Mouse (Mus musculus): ENCODE results near the gene Slc6a15. TPM values are rescaled to one million over a fixed set of nuclear protein-coding genes. Genes with fewer than 3 reads are reported as not detected.

Slc6a15 gene
- 1 to 10 TPM; 2.6 to 6.1 TPM for total RNA-seq (2021)
- long read RNA-seq, experiment 1, partial matches to known transcripts = 0 of 2 reads
- long read RNA-seq, experiment 1, other reads (novel, unspliced or antisense) = 1 of 2 reads
- long read RNA-seq, experiment 2, partial matches to known transcripts = 0 of 4 reads
- long read RNA-seq, experiment 2, other reads (novel, unspliced or antisense) = 4 of 4 reads

- peak; percentile 42 for DNase-seq
Measured at GRCm38 (mm10) chr10:103367371-103368295, at the start of gene Slc6a15. Gene Slc6a15 (plus strand): TSS chr10:103367783.

- DNase-seq = peak; percentile 16
Measured at GRCm38 (mm10) chr10:103321941-103322340, 45.6 kb upstream of the Slc6a15 start.

- DNase-seq = no peak
Measured at GRCm38 (mm10) chr10:103323386-103323785, 44.2 kb upstream of the Slc6a15 start.

GRCm38 (mm10) chr10:103334306-103334705 is 33.3 kb upstream of the Slc6a15 start:
- no peak for DNase-seq

GRCm38 (mm10) chr10:103339928-103340327 is 27.7 kb upstream of the Slc6a15 start:
- DNase-seq = no peak

- DNase-seq = no peak
Measured at GRCm38 (mm10) chr10:103346797-103347196, 20.8 kb upstream of the Slc6a15 start.

- DNase-seq = peak; percentile 23
Measured at GRCm38 (mm10) chr10:103368296-103369080, 905 bp downstream of the Slc6a15 start.

GRCm38 (mm10) chr10:103369081-103369420 is 1.5 kb downstream of the Slc6a15 start:
- DNase-seq = peak; percentile 78

GRCm38 (mm10) chr10:103402171-103402570 is 34.6 kb downstream of the Slc6a15 start:
- DNase-seq = peak; percentile 8

GRCm38 (mm10) chr10:103427717-103428116 is 60.1 kb downstream of the Slc6a15 start:
- DNase-seq = no peak

- DNase-seq = no peak
Measured at GRCm38 (mm10) chr10:103442588-103442987, 75.0 kb downstream of the Slc6a15 start.

- peak; percentile 22 for DNase-seq
Measured at GRCm38 (mm10) chr10:103443070-103443469, 75.5 kb downstream of the Slc6a15 start.

- DNase-seq = no peak
Measured at GRCm38 (mm10) chr10:103448340-103448739, 80.8 kb downstream of the Slc6a15 start.

- DNase-seq = no peak
Measured at GRCm38 (mm10) chr10:103457896-103458295, 90.3 kb downstream of the Slc6a15 start.

Other genes with a start within 250 kb of the Slc6a15 start
- gene Lrriq1, start 131.5 kb upstream of the Slc6a15 start, total RNA-seq (2021) = under 1 TPM; 0.09 to 0.12 TPM

All from adrenal gland, postnatal 10 days (tissue).